Mouse (Mus musculus) adrenal gland, postnatal 25 days (tissue): ENCODE data around the gene Fam229a. TPM values are rescaled to one million over a fixed set of nuclear protein-coding genes. Genes with fewer than 3 reads are reported as not detected.
"Not testable (repeated sequence)": the region's sequence is repeated elsewhere in the genome, so short reads cannot be mapped to it uniquely, and the experiment has no call there.

ENCODE experiments used
- DNase-seq: peaks from one replicate; pipeline ENCODE4 v3.0.0; 2021; ENCODE audit warnings: mixed read lengths
- total RNA-seq: library from RNA; stranded (reverse); gene quantifications from 2 replicates; pipeline ENCODE4 v1.2.3, GENCODE M21; 2021

Fam229a gene
- total RNA-seq, 1 experiment from 2014 or later = not detected

GRCm38 (mm10) chr4:129518519-129518918 lies 27.5 kb downstream of the Fam229a start:
- no peak for DNase-seq

GRCm38 (mm10) chr4:129525338-129525737 lies 34.3 kb downstream of the Fam229a start:
- DNase-seq = no peak

DNA sequence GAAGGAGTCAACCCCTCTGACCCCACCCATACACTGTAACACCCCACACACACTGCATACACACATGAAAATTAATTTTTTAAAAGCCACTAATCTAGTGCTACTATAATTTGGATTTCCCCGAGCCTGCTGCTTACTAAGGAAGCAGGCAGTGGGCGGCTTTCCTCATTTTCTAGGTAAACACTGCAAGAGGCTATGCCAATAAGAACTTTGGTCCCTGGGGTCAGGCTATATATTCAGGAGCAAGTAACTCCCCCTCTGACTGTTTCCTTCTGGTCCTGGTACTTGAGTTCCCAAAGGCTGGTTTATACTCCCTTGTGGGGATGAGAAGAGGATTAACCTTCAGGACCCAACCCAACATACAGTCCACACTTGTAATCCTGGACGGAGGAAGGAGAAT lies 34.9 kb downstream of the Fam229a start:
- DNase-seq = no peak

DNA sequence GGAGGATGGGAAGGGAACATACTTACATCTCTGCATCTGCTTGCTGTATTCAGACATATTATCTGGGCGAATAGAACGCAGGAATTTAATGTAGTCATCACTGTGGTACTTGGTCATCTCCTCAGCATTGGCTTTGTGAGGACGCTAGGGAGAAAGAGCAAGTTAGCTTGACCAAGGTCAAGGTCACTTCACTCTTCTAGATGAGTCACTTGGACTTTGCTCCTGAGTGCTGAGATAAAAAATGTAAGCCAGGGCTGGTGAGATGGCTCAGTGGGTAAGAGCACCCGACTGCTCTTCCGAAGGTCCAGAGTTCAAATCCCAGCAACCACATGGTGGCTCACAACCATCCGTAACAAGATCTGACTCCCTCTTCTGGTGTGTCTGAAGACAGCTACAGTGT lies 37.9 kb downstream of the Fam229a start:
- DNase-seq = not testable (repeated sequence)

DNA sequence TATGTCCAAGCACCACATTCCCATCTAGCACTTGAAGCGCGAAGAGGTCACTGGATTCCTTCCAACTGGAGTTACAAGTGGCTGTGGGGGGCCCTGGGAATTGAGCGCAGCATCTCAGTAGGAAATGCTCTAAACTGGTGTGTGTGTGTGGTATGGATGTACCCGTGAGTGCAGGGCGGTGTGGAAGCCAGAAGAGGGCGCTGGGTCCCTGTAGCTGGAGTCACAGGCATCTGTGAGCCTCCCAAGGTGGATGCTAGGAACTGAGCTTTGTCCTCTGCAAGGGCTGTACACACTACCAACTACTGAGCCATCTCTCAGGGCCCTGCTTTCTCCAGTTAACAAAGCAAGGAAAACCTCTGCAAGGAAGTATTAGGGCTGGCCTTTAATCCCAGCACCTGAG lies 49.0 kb downstream of the Fam229a start:
- peak; percentile 19 for DNase-seq

Other genes starting within 250 kb of the Fam229a start
- gene C77080, start 229.8 kb upstream of the Fam229a start, total RNA-seq = 14.5 and 17.8 TPM in 2 replicates
- 0.61 and 0.86 TPM in 2 replicates for gene Sync, start 203.6 kb upstream of the Fam229a start, total RNA-seq
- 76.8 and 152 TPM in 2 replicates for gene Rbbp4, start 155.8 kb upstream of the Fam229a start, total RNA-seq
- gene Zbtb8os, start 155.5 kb upstream of the Fam229a start, total RNA-seq = 42.7 and 59.1 TPM in 2 replicates
- 7.0 and 8.7 TPM in 2 replicates for gene Zbtb8a, start 113.1 kb upstream of the Fam229a start, total RNA-seq
- 0.18 and 0.48 TPM in 2 replicates for gene Zbtb8b, start 50.3 kb upstream of the Fam229a start, total RNA-seq
- gene Bsdc1, start 29.6 kb upstream of the Fam229a start, total RNA-seq = 70.2 and 81.0 TPM in 2 replicates
- gene Tssk3, start 168 bp upstream of the Fam229a start, total RNA-seq = not detected in 2 replicates
- 61.0 and 68.3 TPM in 2 replicates for gene Marcksl1, start 22.4 kb downstream of the Fam229a start, total RNA-seq
- gene Hdac1, start 51.5 kb downstream of the Fam229a start, total RNA-seq = 48.0 and 54.5 TPM in 2 replicates
- 3.7 and 4.3 TPM in 2 replicates for gene Lck, start 82.5 kb downstream of the Fam229a start, total RNA-seq
- gene Fam167b, start 87.4 kb downstream of the Fam229a start, total RNA-seq = 33.5 and 35.2 TPM in 2 replicates
- 167 and 171 TPM in 2 replicates for gene Eif3i, start 109.5 kb downstream of the Fam229a start, total RNA-seq
- gene Tmem234, start 109.5 kb downstream of the Fam229a start, total RNA-seq = 96.3 and 111 TPM in 2 replicates
- 2.0 TPM in 1 of 2 replicates, not detected in the other for gene Dcdc2b, start 123.1 kb downstream of the Fam229a start, total RNA-seq
- gene Iqcc, start 127.9 kb downstream of the Fam229a start, total RNA-seq = 39.3 and 45.6 TPM in 2 replicates
- gene Ccdc28b, start 132.8 kb downstream of the Fam229a start, total RNA-seq = 41.2 and 52.2 TPM in 2 replicates
- 64.1 and 76.6 TPM in 2 replicates for gene Txlna, start 149.9 kb downstream of the Fam229a start, total RNA-seq
- 80.1 and 95.8 TPM in 2 replicates for gene Kpna6, start 181.6 kb downstream of the Fam229a start, total RNA-seq
- 10.1 and 14.8 TPM in 2 replicates for gene Tmem39b, start 205.6 kb downstream of the Fam229a start, total RNA-seq